Mouse (Mus musculus) urinary bladder, postnatal 4 days (tissue): ENCODE results near the gene Rapsn.

Source experiments
- DNase-seq, 2 experiments: peaks; one replicate each; pipeline ENCODE4 v3.0.0; 2021 to 2022; ENCODE audit warnings: low spot score in 2 of 2

The Rapsn gene

GRCm38 (mm10) chr2:91053181-91053933 is 17.9 kb downstream of the Rapsn start:
- no peak for DNase-seq

GRCm38 (mm10) chr2:91053934-91054382 is 18.5 kb downstream of the Rapsn start, which contains the start of gene Psmc3:
Psmc3 (plus strand) TSS chr2:91054009.
- DNase-seq = peak; percentile 96 to 97

GRCm38 (mm10) chr2:91058435-91058834 is 23.0 kb downstream of the Rapsn start:
- DNase-seq = no peak

GRCm38 (mm10) chr2:91059376-91059775 is 24.0 kb downstream of the Rapsn start:
- DNase-seq = no peak

- DNase-seq = no peak
Observed at GRCm38 (mm10) chr2:91060544-91061355, 25.3 kb downstream of the Rapsn start.

- DNase-seq = peak in 1 of 2 experiments; percentile 64
Observed at GRCm38 (mm10) chr2:91061849-91062481, 26.5 kb downstream of the Rapsn start.

GRCm38 (mm10) chr2:91062779-91063606 is 27.6 kb downstream of the Rapsn start:
- DNase-seq = no peak

- DNase-seq = no peak
Observed at GRCm38 (mm10) chr2:91064211-91064610, 28.8 kb downstream of the Rapsn start.

- no peak for DNase-seq
Observed at GRCm38 (mm10) chr2:91065544-91065943, 30.1 kb downstream of the Rapsn start.

GRCm38 (mm10) chr2:91066455-91066854 is 31.0 kb downstream of the Rapsn start:
- DNase-seq = no peak

- no peak for DNase-seq
Observed at GRCm38 (mm10) chr2:91068162-91068871, 32.9 kb downstream of the Rapsn start.

GRCm38 (mm10) chr2:91068872-91069165 is 33.4 kb downstream of the Rapsn start:
- no peak for DNase-seq

GRCm38 (mm10) chr2:91069306-91070000 is 34.0 kb downstream of the Rapsn start:
- no peak for DNase-seq

GRCm38 (mm10) chr2:91070076-91070800 is 34.8 kb downstream of the Rapsn start, which contains the start of gene Slc39a13:
Slc39a13 (minus strand) TSS chr2:91070417.
- DNase-seq = peak; percentile 97

- no peak for DNase-seq
Observed at GRCm38 (mm10) chr2:91071059-91071458, 35.6 kb downstream of the Rapsn start.

GRCm38 (mm10) chr2:91072092-91072491 is 36.7 kb downstream of the Rapsn start:
- no peak for DNase-seq

- DNase-seq = no peak
Observed at GRCm38 (mm10) chr2:91077957-91078313, 42.5 kb downstream of the Rapsn start.

GRCm38 (mm10) chr2:91078314-91079025 is 43.0 kb downstream of the Rapsn start:
- DNase-seq = no peak

GRCm38 (mm10) chr2:91079026-91079384 is 43.6 kb downstream of the Rapsn start:
- DNase-seq = no peak
